Mouse (Mus musculus) intestine, postnatal 0 days (tissue): Measurements from ENCODE around the gene Trnp1. TPM values are rescaled to one million over a fixed set of nuclear protein-coding genes. Genes with fewer than 3 reads are reported as not detected.
A peak's percentile ranks its signal among the peaks of the same experiment; 100 is the strongest.

Source experiments
- ATAC-seq: fragments of 200-750 bp; cut with Nextera tagmentation; 2 replicates; pipeline ENCODE4 v1.8.0; 2017; ENCODE audit warnings: mild to moderate bottlenecking, moderate TSS enrichment, moderate library complexity
- H3K27ac ChIP-seq: fragments of 300-500 bp; sonication (generic); 2 replicates; pipeline ENCODE4 v1.5.1; 2014; ENCODE audit warnings: mild to moderate bottlenecking, low read depth, low read length, moderate library complexity
- H3K27me3 ChIP-seq: fragments of 300-500 bp; sonication (generic); replicated peaks from 2 replicates; pipeline ENCODE4 v1.6.1; 2014; ENCODE audit warnings: low read length, mixed read lengths; ENCODE audit not compliant: control insufficient read depth, insufficient read depth
- H3K36me3 ChIP-seq: fragments of 300-500 bp; sonication (generic); 2 replicates; pipeline ENCODE4 v1.6.1; 2014; ENCODE audit warnings: mild to moderate bottlenecking, moderate library complexity; ENCODE audit not compliant: control insufficient read depth, insufficient read depth
- H3K4me1 ChIP-seq: fragments of 300-500 bp; sonication (generic); replicated peaks from 2 replicates; pipeline ENCODE4 v1.6.1; 2014; ENCODE audit warnings: antibody characterized with exemption, low read length, mixed read lengths; ENCODE audit not compliant: control insufficient read depth, insufficient read depth
- H3K4me2 ChIP-seq: fragments of 300-500 bp; sonication (generic); replicated peaks from 2 replicates; pipeline ENCODE4 v1.6.1; 2014; ENCODE audit warnings: low read depth, mild to moderate bottlenecking, moderate library complexity
- H3K4me3 ChIP-seq: fragments of 300-500 bp; sonication (generic); 2 replicates; pipeline ENCODE4 v1.5.1; 2014; ENCODE audit warnings: low read depth, low read length
- H3K9ac ChIP-seq: fragments of 300-500 bp; sonication (generic); 2 replicates; pipeline ENCODE4 v1.6.1; 2014; ENCODE audit warnings: mild to moderate bottlenecking, low read depth, low read length
- H3K9me3 ChIP-seq: fragments of 300-500 bp; sonication (generic); 2 replicates; pipeline ENCODE4 v1.6.1; 2016; ENCODE audit warnings: mixed run types; ENCODE audit not compliant: control insufficient read depth
- CTCF ChIP-seq: sonication (generic); IDR thresholded peaks from 2 replicates; pipeline ENCODE4 v1.5.1; 2016; ENCODE audit warnings: low read depth, mild to moderate bottlenecking, control low read depth, antibody characterized with exemption, moderate library complexity
- WGBS: fragments of 180-500 bp; shearing (Covaris S2); extraction: QIAGEN DNeasy Blood & Tissue Kit; methylation state at CpG from one replicate; pipeline ENCODE4 v1.1.7; 2014; 5-methylcytosine and 5-hydroxymethylcytosine counted together
- polyA plus RNA-seq: library from polyadenylated mRNA; unstranded; fragments of >200 nt; fragmentation: Nextera tagmentation; extraction: Ambion mirVana; gene quantifications from 2 replicates; pipeline ENCODE4 v1.2.1, GENCODE M21; 2015

Trnp1 gene
- polyA plus RNA-seq, 1 experiment from 2014 or later, result 2.9 TPM

DNA sequence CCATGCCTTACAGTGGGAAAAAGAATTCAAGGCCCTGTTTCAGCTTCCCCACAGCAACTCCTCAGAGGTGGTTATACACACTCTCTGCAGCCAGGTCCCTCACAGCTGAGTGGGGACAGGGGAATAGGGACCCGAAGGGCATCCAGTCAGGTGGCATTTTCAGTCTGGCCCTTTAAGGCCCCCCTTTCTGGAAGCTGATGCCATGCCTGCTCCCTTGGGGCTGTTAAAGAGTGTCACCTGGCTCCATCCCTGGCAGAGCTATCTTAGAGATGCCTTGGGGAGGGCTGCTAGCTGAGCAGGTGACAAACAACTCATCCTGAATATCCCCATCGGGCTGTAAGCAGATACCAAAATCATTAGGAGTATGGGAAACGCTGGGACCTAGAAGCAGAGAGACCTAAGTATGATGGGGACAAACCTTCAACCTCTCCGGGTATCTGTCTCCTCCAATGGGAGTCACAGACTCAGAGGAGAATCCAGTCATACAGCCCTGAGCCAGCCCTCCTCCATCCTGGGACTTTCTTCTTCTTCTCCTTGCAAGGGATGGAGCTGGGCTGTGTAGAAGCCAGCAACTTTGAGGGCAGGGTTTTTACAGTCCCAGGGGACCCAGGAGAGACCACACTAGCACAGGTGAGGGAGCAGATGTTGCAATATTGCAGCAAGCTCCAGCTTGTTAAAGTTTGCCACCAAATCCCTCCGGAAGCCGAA lies 1.5 kb downstream of the Trnp1 start:
- no peak overlapping the region for H3K4me2 ChIP-seq
- no peak overlapping the region for H3K27ac ChIP-seq
- 0 out of 2 replicates have a peak, but pooled peaks cover 3% of the 10 kb centered on the region for H3K4me1 ChIP-seq
- 23% methylated on average over 6 of the region's 6 CpGs for WGBS
- no peak for ATAC-seq
- H3K9me3 ChIP-seq, result no peaks in the 10 kb centered on the region
- no peaks in the 10 kb centered on the region for H3K36me3 ChIP-seq
- TF ChIP-seq CTCF, result no peak
- peaks cover 65% of the 10 kb centered on the region for H3K27me3 ChIP-seq
- no peak overlapping the region for H3K4me3 ChIP-seq
- H3K9ac ChIP-seq, result no peak overlapping the region

GRCm38 (mm10) chr4:133495711-133496110 lies 2.6 kb downstream of the Trnp1 start:
- Histone ChIP-seq H3K36me3 (no peaks in the 10 kb centered on the region), H3K4me3 (no peak overlapping the region), H3K9me3 (no peaks in the 10 kb centered on the region), H3K4me2 (no peak overlapping the region), H3K4me1 (0 out of 2 replicates have a peak, but pooled peaks cover 3% of the 10 kb centered on the region), H3K9ac (no peak overlapping the region), H3K27ac (no peak overlapping the region), H3K27me3 (peaks cover 54% of the 10 kb centered on the region)
- ATAC-seq, result no peak
- TF ChIP-seq CTCF, result no peak
- 37% methylated on average over 7 of the region's 7 CpGs for WGBS

DNA sequence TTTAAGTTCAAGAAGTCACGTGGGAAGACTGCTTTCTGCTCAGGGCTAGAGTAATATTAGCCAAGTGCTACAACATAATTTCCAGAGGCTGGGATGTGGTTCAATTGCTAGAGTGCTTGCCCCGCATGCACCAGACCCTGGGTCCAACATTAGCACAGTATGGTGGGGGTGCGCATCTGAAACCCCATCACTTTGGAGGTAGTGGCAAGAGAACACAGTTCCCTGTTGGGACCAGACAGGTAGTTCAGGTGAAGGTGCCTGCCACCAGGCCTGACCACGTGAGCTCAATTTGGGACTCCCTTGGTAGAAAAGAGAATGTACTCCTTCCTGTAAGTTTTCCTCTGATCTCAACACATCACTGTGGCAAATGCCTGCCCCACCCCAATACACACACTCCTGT lies 3.5 kb downstream of the Trnp1 start:
- Histone ChIP-seq H3K9me3 (no peaks in the 10 kb centered on the region), H3K36me3 (no peaks in the 10 kb centered on the region), H3K4me2 (no peak overlapping the region), H3K4me3 (no peak overlapping the region), H3K27ac (no peak overlapping the region), H3K27me3 (peaks cover 48% of the 10 kb centered on the region), H3K4me1 (0 out of 2 replicates have a peak, but pooled peaks cover 3% of the 10 kb centered on the region), H3K9ac (no peak overlapping the region)
- WGBS, result 69% methylated on average over 4 of the region's 4 CpGs
- no peak for TF ChIP-seq CTCF
- ATAC-seq, result no peak

GRCm38 (mm10) chr4:133494432-133494831 lies 3.9 kb downstream of the Trnp1 start:
- peak overlapping the region; percentile 30 for H3K4me3 ChIP-seq
- 2% methylated on average over 12 of the region's 12 CpGs for WGBS
- H3K4me2 ChIP-seq, result peak overlapping the region; percentile 69
- peak; percentile 96 for TF ChIP-seq CTCF
- 0 out of 2 replicates have a peak, but pooled peaks cover 3% of the 10 kb centered on the region for H3K4me1 ChIP-seq
- H3K9ac ChIP-seq, result 0 out of 2 replicates have a peak overlapping the region, but pooled peaks have one; percentile 13
- no peaks in the 10 kb centered on the region for H3K9me3 ChIP-seq
- no peaks in the 10 kb centered on the region for H3K36me3 ChIP-seq
- peak overlapping the region; percentile 67 for H3K27ac ChIP-seq
- H3K27me3 ChIP-seq, result peaks cover 43% of the 10 kb centered on the region
- peak; percentile 63 for ATAC-seq

DNA sequence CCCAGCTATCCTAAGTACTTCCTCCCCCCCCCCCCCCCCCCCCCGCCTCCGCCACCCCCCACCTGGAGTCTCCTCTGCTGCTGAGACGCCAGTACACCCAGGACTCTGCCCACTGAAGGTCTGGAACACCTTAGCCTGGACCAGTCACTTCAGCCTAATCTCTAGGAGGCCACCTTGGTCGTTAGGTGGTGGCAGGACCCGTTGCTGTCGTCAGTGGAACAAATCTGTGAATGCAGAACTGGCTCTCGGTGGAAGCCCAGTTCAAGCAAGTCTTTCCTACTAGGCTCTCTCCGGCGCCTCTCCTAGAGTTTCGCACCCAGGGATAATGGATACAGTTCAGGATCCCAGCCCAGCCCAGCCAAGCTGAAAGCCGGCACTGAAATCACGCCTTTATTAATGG lies 4.5 kb downstream of the Trnp1 start:
- Histone ChIP-seq H3K4me1 (0 out of 2 replicates have a peak, but pooled peaks cover 3% of the 10 kb centered on the region), H3K36me3 (no peaks in the 10 kb centered on the region), H3K9ac (0 out of 2 replicates have a peak overlapping the region, but pooled peaks have one; percentile 13), H3K27me3 (peaks cover 38% of the 10 kb centered on the region), H3K4me3 (peak overlapping the region; percentile 30), H3K9me3 (no peaks in the 10 kb centered on the region), H3K27ac (peak overlapping the region; percentile 67), H3K4me2 (peak overlapping the region; percentile 69)
- no peak for TF ChIP-seq CTCF
- 14% methylated on average over 9 of the region's 12 CpGs for WGBS
- ATAC-seq, result no peak; the same call in 1 of the 2 replicates

DNA sequence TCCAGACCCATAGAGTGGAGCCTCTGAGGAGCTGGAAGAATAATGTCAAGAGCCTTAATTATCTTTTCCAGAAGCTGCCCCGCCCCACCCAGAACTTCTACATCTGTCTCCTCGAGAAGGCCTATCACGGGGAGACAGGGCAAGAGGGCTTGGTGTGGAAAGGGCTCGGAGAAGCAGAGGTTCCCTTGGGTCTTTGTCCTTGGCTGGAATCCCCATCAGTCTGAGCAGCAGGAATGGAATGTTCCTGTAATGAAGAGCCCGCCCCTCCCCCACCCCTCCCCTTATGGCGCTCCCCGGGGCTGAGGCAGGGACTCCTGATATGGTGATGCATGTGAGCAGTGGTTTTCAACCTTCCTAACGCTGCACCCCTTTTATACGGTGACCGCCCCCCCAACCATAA lies 6.5 kb downstream of the Trnp1 start:
- Histone ChIP-seq H3K9me3 (no peaks in the 10 kb centered on the region), H3K4me3 (no peak overlapping the region), H3K27ac (no peak overlapping the region), H3K4me1 (0 out of 2 replicates have a peak, but pooled peaks cover 3% of the 10 kb centered on the region), H3K9ac (no peak overlapping the region), H3K36me3 (no peaks in the 10 kb centered on the region), H3K27me3 (peaks cover 17% of the 10 kb centered on the region), H3K4me2 (no peak overlapping the region; the same call in 1 of the 2 replicates)
- 25% methylated on average over 10 of the region's 10 CpGs for WGBS
- no peak for ATAC-seq
- no peak for TF ChIP-seq CTCF
